Mouse (Mus musculus): ENCODE results near the gene Kansl3. TPM values are rescaled to one million over a fixed set of nuclear protein-coding genes. Genes with fewer than 3 reads are reported as not detected.

Gene Kansl3
- polyA plus RNA-seq (2016; fragmentation: Nextera tagmentation; extraction: Ambion mirVana): 54.2 TPM in 2 replicates

GRCm38 (mm10) chr1:36368969-36369645, at the start of gene Kansl3:
Gene Kansl3, minus strand, starts transcription at chr1:36369181.
- WGBS: 3% methylated on average over 61 of the region's 61 CpGs
- Histone ChIP-seq H3K4me2 (peak within 1 kb of the TSS; percentile 86), H3K36me3 (peaks cover 19% of the 10 kb centered on the region), H3K27ac (ENCODE audit: poor library complexity, severe bottlenecking) (peak within 1 kb of the TSS; percentile 65), H3K27me3 (replicated peaks) (no peaks in the 10 kb centered on the region), H3K4me1 (replicated peaks) (peaks cover 15% of the 10 kb centered on the region), H3K9ac (peak within 1 kb of the TSS; percentile 97), H3K4me3 (peak within 1 kb of the TSS; percentile 77), H3K9me3 (replicated peaks) (no peaks in the 10 kb centered on the region)
- ATAC-seq (ENCODE audit: insufficient number of reproducible peaks, low FRiP score): peak; percentile 88

- WGBS: 79% methylated on average over 6 of the region's 6 CpGs
- no peak for ATAC-seq (ENCODE audit: insufficient number of reproducible peaks, low FRiP score)
- no peaks in the 10 kb centered on the region for H3K9me3 ChIP-seq (replicated peaks)
Measured at GRCm38 (mm10) chr1:36404531-36404930, 35.5 kb upstream of the Kansl3 start.

GRCm38 (mm10) chr1:36401509-36401908, 32.5 kb upstream of the Kansl3 start:
- Histone ChIP-seq H3K9me3 (replicated peaks) (no peaks in the 10 kb centered on the region), H3K9ac (no peak overlapping the region), H3K27me3 (replicated peaks) (no peaks in the 10 kb centered on the region), H3K4me1 (replicated peaks) (no peaks in the 10 kb centered on the region), H3K36me3 (no peaks in the 10 kb centered on the region), H3K4me3 (no peak overlapping the region), H3K4me2 (no peak overlapping the region), H3K27ac (ENCODE audit: poor library complexity, severe bottlenecking) (no peak overlapping the region)
- WGBS: 74% methylated on average over 4 of the region's 4 CpGs
- no peak for ATAC-seq (ENCODE audit: insufficient number of reproducible peaks, low FRiP score)

More at GRCm38 (mm10) chr1:36404531-36404930, 35.5 kb upstream of the Kansl3 start:
- Histone ChIP-seq H3K27me3 (replicated peaks) (no peaks in the 10 kb centered on the region), H3K9ac (no peak overlapping the region), H3K27ac (ENCODE audit: poor library complexity, severe bottlenecking) (no peak overlapping the region), H3K36me3 (no peaks in the 10 kb centered on the region), H3K4me3 (no peak overlapping the region), H3K4me1 (replicated peaks) (no peaks in the 10 kb centered on the region), H3K4me2 (no peak overlapping the region)

GRCm38 (mm10) chr1:36397041-36397440, 28.1 kb upstream of the Kansl3 start:
- Histone ChIP-seq H3K9ac (no peak overlapping the region), H3K4me3 (no peak overlapping the region), H3K27me3 (replicated peaks) (no peaks in the 10 kb centered on the region), H3K4me1 (replicated peaks) (peaks cover 6% of the 10 kb centered on the region; the same call in 1 of the 2 replicates), H3K9me3 (replicated peaks) (no peaks in the 10 kb centered on the region), H3K27ac (ENCODE audit: poor library complexity, severe bottlenecking) (no peak overlapping the region), H3K4me2 (no peak overlapping the region), H3K36me3 (no peaks in the 10 kb centered on the region)
- no peak for ATAC-seq (ENCODE audit: insufficient number of reproducible peaks, low FRiP score)
- 18% methylated on average over 6 of the region's 6 CpGs for WGBS

- Histone ChIP-seq H3K27me3 (replicated peaks) (no peaks in the 10 kb centered on the region), H3K9ac (no peak overlapping the region), H3K9me3 (replicated peaks) (no peaks in the 10 kb centered on the region), H3K4me3 (no peak overlapping the region), H3K4me1 (replicated peaks) (peaks cover 1% of the 10 kb centered on the region; the same call in 1 of the 2 replicates), H3K36me3 (no peaks in the 10 kb centered on the region), H3K27ac (ENCODE audit: poor library complexity, severe bottlenecking) (no peak overlapping the region), H3K4me2 (no peak overlapping the region)
- no peak for ATAC-seq (ENCODE audit: insufficient number of reproducible peaks, low FRiP score)
- 75% methylated on average over 4 of the region's 4 CpGs for WGBS
Measured at GRCm38 (mm10) chr1:36379582-36379981, 10.6 kb upstream of the Kansl3 start.

- no peak overlapping the region for H3K9ac ChIP-seq
- H3K36me3 ChIP-seq: no peaks in the 10 kb centered on the region
- no peak for ATAC-seq (ENCODE audit: insufficient number of reproducible peaks, low FRiP score)
- no peak overlapping the region for H3K4me2 ChIP-seq
- no peak overlapping the region for H3K4me3 ChIP-seq
- no peak overlapping the region for H3K27ac ChIP-seq (ENCODE audit: poor library complexity, severe bottlenecking)
- H3K27me3 ChIP-seq (replicated peaks): no peaks in the 10 kb centered on the region
- 61% methylated on average over 6 of the region's 6 CpGs for WGBS
- no peaks in the 10 kb centered on the region for H3K9me3 ChIP-seq (replicated peaks)
- no peaks in the 10 kb centered on the region for H3K4me1 ChIP-seq (replicated peaks)
Measured at GRCm38 (mm10) chr1:36378880-36379279, 9.9 kb upstream of the Kansl3 start.

- no peaks in the 10 kb centered on the region for H3K27me3 ChIP-seq (replicated peaks)
- ATAC-seq (ENCODE audit: insufficient number of reproducible peaks, low FRiP score): no peak
- no peak within 1 kb of the TSS for H3K4me2 ChIP-seq
Measured at GRCm38 (mm10) chr1:36371934-36372845, 3.2 kb upstream of the Kansl3 start, which contains the start of gene Fer1l5. Gene Fer1l5, plus strand, starts transcription at chr1:36372291.

GRCm38 (mm10) chr1:36370918-36371317, 1.9 kb upstream of the Kansl3 start:
- H3K4me3 ChIP-seq: no peak overlapping the region
- H3K36me3 ChIP-seq: peaks cover 8% of the 10 kb centered on the region
- peaks cover 15% of the 10 kb centered on the region for H3K4me1 ChIP-seq (replicated peaks)
- no peak overlapping the region for H3K4me2 ChIP-seq
- 79% methylated on average over 6 of the region's 6 CpGs for WGBS
- H3K27ac ChIP-seq (ENCODE audit: poor library complexity, severe bottlenecking): no peak overlapping the region
- no peak overlapping the region for H3K9ac ChIP-seq
- H3K9me3 ChIP-seq (replicated peaks): no peaks in the 10 kb centered on the region
- ATAC-seq (ENCODE audit: insufficient number of reproducible peaks, low FRiP score): no peak
- H3K27me3 ChIP-seq (replicated peaks): no peaks in the 10 kb centered on the region

More at GRCm38 (mm10) chr1:36371934-36372845, 3.2 kb upstream of the Kansl3 start, which contains the start of gene Fer1l5:
- Histone ChIP-seq H3K9me3 (replicated peaks) (no peaks in the 10 kb centered on the region), H3K36me3 (peaks cover 2% of the 10 kb centered on the region; the same call in 1 of the 2 replicates), H3K9ac (no peak within 1 kb of the TSS), H3K27ac (ENCODE audit: poor library complexity, severe bottlenecking) (no peak within 1 kb of the TSS), H3K4me3 (no peak within 1 kb of the TSS), H3K4me1 (replicated peaks) (peaks cover 10% of the 10 kb centered on the region)
- 60% methylated on average over 10 of the region's 10 CpGs for WGBS

GRCm38 (mm10) chr1:36368112-36368968, 641 bp downstream of the Kansl3 start:
- Histone ChIP-seq H3K9me3 (replicated peaks) (no peaks in the 10 kb centered on the region), H3K9ac (peak overlapping the region; percentile 97), H3K4me1 (replicated peaks) (peaks cover 15% of the 10 kb centered on the region), H3K27me3 (replicated peaks) (no peaks in the 10 kb centered on the region), H3K4me2 (peak overlapping the region; percentile 86), H3K36me3 (peaks cover 26% of the 10 kb centered on the region), H3K27ac (ENCODE audit: poor library complexity, severe bottlenecking) (peak overlapping the region; percentile 65), H3K4me3 (peak overlapping the region; percentile 77)
- WGBS: 4% methylated on average over 53 of the region's 55 CpGs
- ATAC-seq (ENCODE audit: insufficient number of reproducible peaks, low FRiP score): peak; percentile 90

GRCm38 (mm10) chr1:36367698-36368097, 1.3 kb downstream of the Kansl3 start:
- no peaks in the 10 kb centered on the region for H3K9me3 ChIP-seq (replicated peaks)
- peaks cover 15% of the 10 kb centered on the region for H3K4me1 ChIP-seq (replicated peaks)
- 48% methylated on average over 12 of the region's 12 CpGs for WGBS
- H3K4me2 ChIP-seq: peak overlapping the region; percentile 86
- ATAC-seq (ENCODE audit: insufficient number of reproducible peaks, low FRiP score): no peak
- peak overlapping the region; percentile 97 for H3K9ac ChIP-seq
- no peak overlapping the region for H3K27ac ChIP-seq (ENCODE audit: poor library complexity, severe bottlenecking)
- no peaks in the 10 kb centered on the region for H3K27me3 ChIP-seq (replicated peaks)
- peak overlapping the region; percentile 77 for H3K4me3 ChIP-seq
- H3K36me3 ChIP-seq: peaks cover 32% of the 10 kb centered on the region
